Mouse (Mus musculus) neural tube, embryonic 14.5 days (tissue): ENCODE data around the gene Gdpd5. TPM values are rescaled to one million over a fixed set of nuclear protein-coding genes. Genes with fewer than 3 reads are reported as not detected.

ENCODE experiments used
- ATAC-seq: fragments of 200-750 bp; cut with Nextera tagmentation; 2 replicates; pipeline ENCODE4 v1.8.0; 2017; ENCODE audit warnings: low read depth, mild to moderate bottlenecking, moderate TSS enrichment, moderate library complexity
- H3K27ac ChIP-seq: fragments of 300-500 bp; sonication (generic); 2 replicates; pipeline ENCODE4 v1.5.1; 2014; ENCODE audit warnings: low read depth, mild to moderate bottlenecking, control low read depth, low read length, moderate library complexity, mixed read lengths
- H3K27me3 ChIP-seq: fragments of 300-500 bp; sonication (generic); 2 replicates; pipeline ENCODE4 v1.6.1; 2014; ENCODE audit warnings: low read length; ENCODE audit not compliant: control insufficient read depth, insufficient read depth
- H3K36me3 ChIP-seq: fragments of 300-500 bp; sonication (generic); 2 replicates; pipeline ENCODE4 v1.6.1; 2014; ENCODE audit warnings: low read length, mixed read lengths; ENCODE audit not compliant: control insufficient read depth, insufficient read depth
- H3K4me1 ChIP-seq: fragments of 300-500 bp; sonication (generic); 2 replicates; pipeline ENCODE4 v1.6.1; 2014; ENCODE audit warnings: low read length; ENCODE audit not compliant: control insufficient read depth, insufficient read depth
- H3K4me2 ChIP-seq: fragments of 300-500 bp; sonication (generic); 2 replicates; pipeline ENCODE4 v1.6.1; 2014; ENCODE audit warnings: mild to moderate bottlenecking, low read depth, low read length, control low read depth
- H3K4me3 ChIP-seq: fragments of 300-500 bp; sonication (generic); 2 replicates; pipeline ENCODE4 v1.5.1; 2014; ENCODE audit warnings: low read depth, low read length, control low read depth, mixed read lengths
- H3K9ac ChIP-seq: fragments of 300-500 bp; sonication (generic); replicated peaks from 2 replicates; pipeline ENCODE4 v1.6.1; 2014; ENCODE audit warnings: low read depth, mild to moderate bottlenecking, control low read depth, low read length, mixed read lengths
- H3K9me3 ChIP-seq: fragments of 300-500 bp; sonication (generic); 2 replicates; pipeline ENCODE4 v1.6.1; 2016; ENCODE audit warnings: low read length; ENCODE audit not compliant: control insufficient read depth
- WGBS: fragments of 180-500 bp; shearing (Covaris S2); extraction: QIAGEN DNeasy Blood & Tissue Kit; methylation state at CpG from one replicate; pipeline ENCODE4 v1.1.7; 2014; 5-methylcytosine and 5-hydroxymethylcytosine counted together
- polyA plus RNA-seq: library from polyadenylated mRNA; unstranded; fragments of >200 nt; fragmentation: Nextera tagmentation; extraction: Ambion mirVana; gene quantifications from 2 replicates; pipeline ENCODE4 v1.2.1, GENCODE M21; 2014

Gdpd5 gene
- polyA plus RNA-seq, 1 experiment from 2014 or later: 38.1 TPM

- WGBS: 86% methylated on average over 5 of the region's 5 CpGs
- no peaks in the 10 kb centered on the region for H3K9me3 ChIP-seq
- no peak overlapping the region for H3K4me2 ChIP-seq
- no peaks in the 10 kb centered on the region for H3K27me3 ChIP-seq
- ATAC-seq: no peak
- H3K36me3 ChIP-seq: peaks cover 56% of the 10 kb centered on the region
- no peak overlapping the region for H3K9ac ChIP-seq
- H3K27ac ChIP-seq: no peak overlapping the region
- no peak overlapping the region for H3K4me3 ChIP-seq
- H3K4me1 ChIP-seq: peaks cover 20% of the 10 kb centered on the region
Measured at GRCm38 (mm10) chr7:99477235-99477634, 96.0 kb downstream of the Gdpd5 start.

GRCm38 (mm10) chr7:99482637-99483036, 101.4 kb downstream of the Gdpd5 start:
- H3K27me3 ChIP-seq: no peaks in the 10 kb centered on the region
- H3K4me1 ChIP-seq: peaks cover 22% of the 10 kb centered on the region
- peak overlapping the region; percentile 65 for H3K4me3 ChIP-seq
- 2% methylated on average over 6 of the region's 6 CpGs for WGBS
- peaks cover 45% of the 10 kb centered on the region for H3K36me3 ChIP-seq
- H3K9ac ChIP-seq: peak overlapping the region; percentile 69
- no peaks in the 10 kb centered on the region for H3K9me3 ChIP-seq
- peak overlapping the region; percentile 66; the same call in 1 of the 2 replicates for H3K27ac ChIP-seq
- ATAC-seq: no peak
- H3K4me2 ChIP-seq: peak overlapping the region; percentile 86

GRCm38 (mm10) chr7:99483271-99483923, 102.2 kb downstream of the Gdpd5 start, which contains the start of gene Rps3:
Rps3 (minus strand) TSS chr7:99483738.
- under 1% methylated on average over 45 of the region's 45 CpGs for WGBS
- Histone ChIP-seq H3K9ac (peak within 1 kb of the TSS; percentile 69), H3K4me1 (peaks cover 22% of the 10 kb centered on the region), H3K36me3 (peaks cover 37% of the 10 kb centered on the region), H3K4me2 (peak within 1 kb of the TSS; percentile 86), H3K27me3 (no peaks in the 10 kb centered on the region), H3K9me3 (no peaks in the 10 kb centered on the region), H3K27ac (peak within 1 kb of the TSS; percentile 66; the same call in 1 of the 2 replicates), H3K4me3 (peak within 1 kb of the TSS; percentile 65)
- ATAC-seq: peak; percentile 96

- 44% methylated on average over 8 of the region's 8 CpGs for WGBS
- ATAC-seq: peak; percentile 39; the same call in 1 of the 2 replicates
- peaks cover 32% of the 10 kb centered on the region for H3K36me3 ChIP-seq
- H3K27me3 ChIP-seq: no peaks in the 10 kb centered on the region
- no peak overlapping the region for H3K9ac ChIP-seq
- H3K4me2 ChIP-seq: peak overlapping the region; percentile 47
- H3K9me3 ChIP-seq: no peaks in the 10 kb centered on the region
- peaks cover 22% of the 10 kb centered on the region for H3K4me1 ChIP-seq
- peak overlapping the region; percentile 65 for H3K4me3 ChIP-seq
- no peak overlapping the region; the same call in 1 of the 2 replicates for H3K27ac ChIP-seq
Measured at GRCm38 (mm10) chr7:99483924-99484319, 102.7 kb downstream of the Gdpd5 start.

GRCm38 (mm10) chr7:99484679-99485078, 103.5 kb downstream of the Gdpd5 start:
- no peaks in the 10 kb centered on the region for H3K27me3 ChIP-seq
- no peak overlapping the region for H3K9ac ChIP-seq
- peaks cover 24% of the 10 kb centered on the region for H3K36me3 ChIP-seq
- H3K27ac ChIP-seq: no peak overlapping the region
- no peak for ATAC-seq
- no peaks in the 10 kb centered on the region for H3K9me3 ChIP-seq
- 97% methylated on average over 1 of the region's 1 CpGs for WGBS
- no peak overlapping the region for H3K4me3 ChIP-seq
- no peak overlapping the region for H3K4me2 ChIP-seq
- peaks cover 20% of the 10 kb centered on the region for H3K4me1 ChIP-seq

- Histone ChIP-seq H3K4me2 (no peak overlapping the region), H3K4me3 (no peak overlapping the region), H3K36me3 (no peaks in the 10 kb centered on the region), H3K9me3 (no peaks in the 10 kb centered on the region), H3K27me3 (no peaks in the 10 kb centered on the region), H3K27ac (no peak overlapping the region), H3K4me1 (no peaks in the 10 kb centered on the region), H3K9ac (no peak overlapping the region)
- WGBS: 76% methylated on average over 5 of the region's 5 CpGs
- no peak for ATAC-seq
Measured at GRCm38 (mm10) chr7:99489708-99490107, 108.5 kb downstream of the Gdpd5 start.

GRCm38 (mm10) chr7:99499128-99499527, 117.9 kb downstream of the Gdpd5 start:
- Histone ChIP-seq H3K36me3 (no peaks in the 10 kb centered on the region), H3K9ac (no peak overlapping the region), H3K4me3 (no peak overlapping the region), H3K27ac (no peak overlapping the region), H3K27me3 (no peaks in the 10 kb centered on the region), H3K4me1 (no peaks in the 10 kb centered on the region), H3K9me3 (no peaks in the 10 kb centered on the region), H3K4me2 (no peak overlapping the region)
- 25% methylated on average over 1 of the region's 1 CpGs for WGBS
- ATAC-seq: no peak

GRCm38 (mm10) chr7:99500201-99500600, 119.0 kb downstream of the Gdpd5 start:
- Histone ChIP-seq H3K4me2 (no peak overlapping the region), H3K4me1 (no peaks in the 10 kb centered on the region), H3K9me3 (no peaks in the 10 kb centered on the region), H3K4me3 (no peak overlapping the region), H3K36me3 (no peaks in the 10 kb centered on the region), H3K9ac (no peak overlapping the region), H3K27ac (no peak overlapping the region), H3K27me3 (no peaks in the 10 kb centered on the region)
- ATAC-seq: peak; percentile 91
- WGBS: 7% methylated on average over 8 of the region's 8 CpGs

- WGBS: 29% methylated on average over 5 of the region's 5 CpGs
- no peak overlapping the region for H3K4me3 ChIP-seq
- H3K36me3 ChIP-seq: no peaks in the 10 kb centered on the region
- H3K9ac ChIP-seq: no peak overlapping the region
- H3K4me1 ChIP-seq: no peaks in the 10 kb centered on the region
- no peak overlapping the region for H3K4me2 ChIP-seq
- H3K27me3 ChIP-seq: no peaks in the 10 kb centered on the region
- no peaks in the 10 kb centered on the region for H3K9me3 ChIP-seq
- ATAC-seq: no peak
- no peak overlapping the region for H3K27ac ChIP-seq
Measured at GRCm38 (mm10) chr7:99500655-99501054, 119.4 kb downstream of the Gdpd5 start.
